Mouse (Mus musculus) C2C12 (cell line): ENCODE results near the gene Kcnk5. TPM values are rescaled to one million over a fixed set of nuclear protein-coding genes. Genes with fewer than 3 reads are reported as not detected.

Source experiments
- H3K27me3 ChIP-seq: one replicate; pipeline ENCODE4 v1.6.1; 2011; ENCODE audit not compliant: control insufficient read depth, insufficient read depth, insufficient read length
- H3K36me3 ChIP-seq: one replicate; pipeline ENCODE4 v1.6.1; 2011; ENCODE audit not compliant: control insufficient read depth, insufficient read depth
- H3K4me3 ChIP-seq: one replicate; pipeline ENCODE4 v1.5.1; 2011; ENCODE audit warnings: mild to moderate bottlenecking, control low read depth; ENCODE audit not compliant: poor library complexity, insufficient read depth, severe bottlenecking
- H3K79me2 ChIP-seq: one replicate; pipeline ENCODE4 v1.6.1; 2011; ENCODE audit not compliant: control insufficient read depth, insufficient read depth
- H3K79me3 ChIP-seq: one replicate; pipeline ENCODE4 v1.6.1; 2011; ENCODE audit warnings: low read depth, control low read depth
- H3ac ChIP-seq: one replicate; pipeline ENCODE3; 2011; ENCODE audit warnings: low read depth; ENCODE audit not compliant: control insufficient read depth, insufficient read length
- CEBPB ChIP-seq: IDR thresholded peaks from one replicate; pipeline ENCODE4 v1.6.1; 2011; ENCODE audit warnings: low read depth, mild to moderate bottlenecking, control low read depth, moderate library complexity
- CTCF ChIP-seq: IDR thresholded peaks from one replicate; pipeline ENCODE4 v1.5.1; 2011; ENCODE audit not compliant: control insufficient read depth, insufficient read depth, insufficient read length
- FOSL1 ChIP-seq: IDR thresholded peaks from one replicate; pipeline ENCODE4 v1.8.0; 2011; ENCODE audit warnings: mild to moderate bottlenecking, low read length; ENCODE audit not compliant: poor library complexity, insufficient read depth, severe bottlenecking
- MAX ChIP-seq: IDR thresholded peaks from one replicate; pipeline ENCODE4 v1.6.1; 2011; ENCODE audit warnings: mild to moderate bottlenecking, control low read depth
- MYOD1 ChIP-seq: IDR thresholded peaks from one replicate; pipeline ENCODE4 v1.6.1; 2011; ENCODE audit warnings: low read depth; ENCODE audit not compliant: control insufficient read depth, insufficient read length
- MYOG ChIP-seq: IDR thresholded peaks from one replicate; pipeline ENCODE4 v1.6.1; 2011; ENCODE audit not compliant: control insufficient read depth, insufficient read length; ENCODE audit errors: extremely low read depth
- USF1 ChIP-seq: IDR thresholded peaks from one replicate; pipeline ENCODE4 v1.6.1; 2011; ENCODE audit warnings: low read depth, mild to moderate bottlenecking, control low read depth, moderate library complexity
- polyA plus RNA-seq: library from polyadenylated mRNA; unstranded; fragments of >200 nt; fragmentation: generic; extraction: Trizol; gene quantifications from one replicate; pipeline ENCODE4 v1.2.1, GENCODE M21; 2012; ENCODE audit warnings: missing spikeins

The Kcnk5 gene
- polyA plus RNA-seq, 1 experiment, result 10.1 TPM

GRCm38 (mm10) chr14:20093493-20093892 lies 88.1 kb downstream of the Kcnk5 start:
- Histone ChIP-seq H3K4me3 (no peak overlapping the region), H3K36me3 (no peaks in the 10 kb centered on the region), H3K27me3 (no peaks in the 10 kb centered on the region), H3K79me3 (no peaks in the 10 kb centered on the region), H3ac (no peak overlapping the region), H3K79me2 (no peaks in the 10 kb centered on the region)
- TF ChIP-seq CTCF (no peak), CEBPB (no peak), FOSL1 (no peak), MYOD1 (no peak), MYOG (no peak), USF1 (no peak), MAX (no peak)

Other genes with a start within 250 kb of the Kcnk5 start
- gene Gng2, start 204.2 kb downstream of the Kcnk5 start, polyA plus RNA-seq, result 5.8 TPM
- gene Saysd1, start 43.3 kb downstream of the Kcnk5 start, polyA plus RNA-seq, result 8.0 TPM
- not detected for gene Kcnk16, start 87.4 kb upstream of the Kcnk5 start, polyA plus RNA-seq
- gene Nudt13, start 112.9 kb upstream of the Kcnk5 start, polyA plus RNA-seq, result 4.9 TPM
- gene Ecd, start 166.3 kb upstream of the Kcnk5 start, polyA plus RNA-seq, result 28.6 TPM
- 17.7 TPM for gene Fam149b, start 166.4 kb upstream of the Kcnk5 start, polyA plus RNA-seq
- 80.8 TPM for gene Dnajc9, start 207.1 kb upstream of the Kcnk5 start, polyA plus RNA-seq
- 97.2 TPM for gene Mrps16, start 211.8 kb upstream of the Kcnk5 start, polyA plus RNA-seq